Mouse (Mus musculus): ENCODE data around the gene Reg3a.
A peak's percentile ranks its signal among the peaks of the same experiment; 100 is the strongest.
"Not testable (repeated sequence)": the region's sequence is repeated elsewhere in the genome, so short reads cannot be mapped to it uniquely, and the experiment has no call there.

The Reg3a gene

DNA sequence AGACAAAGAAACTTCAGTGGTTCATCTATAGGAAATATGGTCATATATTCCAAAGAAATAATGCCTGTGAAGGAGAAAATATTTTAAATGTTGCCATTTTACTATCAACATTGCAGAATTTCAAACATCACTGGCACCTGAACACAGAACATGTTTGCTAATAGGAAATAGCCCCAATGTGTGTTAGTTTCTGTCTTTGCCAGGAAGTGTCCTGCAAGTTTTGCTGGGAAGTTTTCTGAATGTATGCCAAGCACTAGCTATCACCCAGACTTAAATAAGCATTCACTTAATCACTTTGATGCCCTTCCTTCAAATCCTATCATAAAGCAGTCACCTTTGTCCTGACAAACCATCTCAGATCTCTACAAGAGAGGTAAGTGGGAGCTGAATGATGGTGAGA lies at the start of gene Reg3a:
Reg3a (plus strand) TSS at position 301 of the 400 bp plus-strand sequence.
- DNase-seq (ENCODE audit: low spot score in 2 of 2): no peak

DNA sequence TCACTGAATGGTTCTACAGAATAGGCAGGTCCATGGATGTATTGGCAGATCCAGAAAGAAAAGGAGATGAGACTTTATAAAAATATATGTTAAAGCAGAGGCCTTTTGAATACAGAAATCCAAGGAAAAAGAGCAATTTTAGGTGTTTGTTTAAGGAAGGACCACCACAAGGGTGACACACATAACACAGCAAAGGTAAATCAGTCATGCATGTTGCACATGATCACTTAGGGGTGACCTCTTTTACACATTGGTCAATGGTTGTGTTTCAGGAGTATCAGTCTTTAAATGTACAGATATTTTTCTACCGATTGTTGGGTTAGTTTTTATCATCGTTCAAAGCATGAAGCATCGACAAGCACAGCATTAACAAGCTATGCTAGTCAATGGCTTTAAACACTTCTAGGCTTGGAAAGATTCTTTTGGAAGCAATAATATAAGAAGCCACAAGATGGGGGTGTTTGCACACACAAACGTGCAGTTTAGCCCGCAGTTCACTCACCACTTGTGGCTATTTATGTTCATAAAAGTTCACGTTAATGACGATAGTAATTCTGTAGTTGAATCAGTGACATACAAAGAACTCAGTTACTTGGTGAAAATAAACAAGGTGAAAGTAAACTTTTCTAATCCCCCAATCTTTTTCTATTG lies 48.5 kb upstream of the Reg3a start:
- no peak for DNase-seq (ENCODE audit: low spot score in 2 of 2)

DNA sequence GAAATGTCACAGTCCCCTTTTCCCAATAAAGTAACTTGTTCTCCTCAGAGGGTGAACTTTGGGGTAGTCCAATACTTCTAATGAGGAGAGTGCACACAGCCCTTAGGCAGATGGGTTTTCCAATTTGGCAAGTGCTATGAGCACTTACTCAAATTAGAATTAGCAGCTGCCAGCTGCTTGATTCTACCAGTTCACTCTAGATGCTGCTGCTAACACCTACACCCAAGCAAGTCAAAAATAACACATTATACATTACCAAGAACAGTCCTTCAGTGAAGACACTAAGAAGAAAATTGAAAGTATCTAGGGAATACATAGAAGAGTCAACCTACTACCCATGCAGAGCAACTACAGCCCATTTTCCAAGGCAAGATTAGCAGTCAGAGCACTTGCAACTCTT lies 40.2 kb upstream of the Reg3a start:
- DNase-seq (ENCODE audit: low spot score in 2 of 2): peak; percentile 7 to 44

DNA sequence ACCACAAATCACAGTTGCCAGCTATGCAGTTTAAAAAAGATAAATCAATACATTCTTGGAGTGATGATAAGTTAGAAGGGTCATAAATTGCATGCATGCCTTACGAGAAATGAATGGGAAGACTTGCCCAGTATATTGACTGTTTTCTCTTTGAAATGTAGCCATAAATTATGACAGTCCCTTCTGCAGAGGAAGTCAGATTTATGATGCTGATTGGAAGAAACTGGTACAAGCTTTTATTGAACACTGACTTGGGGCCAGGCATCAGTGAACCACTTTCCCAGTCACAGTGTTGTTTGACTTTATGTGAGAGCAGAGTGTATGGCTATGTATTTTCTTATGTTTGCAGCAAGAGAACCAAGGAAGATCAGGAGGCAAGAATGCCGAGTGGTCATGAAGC lies 38.8 kb upstream of the Reg3a start:
- DNase-seq (ENCODE audit: low spot score in 2 of 2): no peak

DNA sequence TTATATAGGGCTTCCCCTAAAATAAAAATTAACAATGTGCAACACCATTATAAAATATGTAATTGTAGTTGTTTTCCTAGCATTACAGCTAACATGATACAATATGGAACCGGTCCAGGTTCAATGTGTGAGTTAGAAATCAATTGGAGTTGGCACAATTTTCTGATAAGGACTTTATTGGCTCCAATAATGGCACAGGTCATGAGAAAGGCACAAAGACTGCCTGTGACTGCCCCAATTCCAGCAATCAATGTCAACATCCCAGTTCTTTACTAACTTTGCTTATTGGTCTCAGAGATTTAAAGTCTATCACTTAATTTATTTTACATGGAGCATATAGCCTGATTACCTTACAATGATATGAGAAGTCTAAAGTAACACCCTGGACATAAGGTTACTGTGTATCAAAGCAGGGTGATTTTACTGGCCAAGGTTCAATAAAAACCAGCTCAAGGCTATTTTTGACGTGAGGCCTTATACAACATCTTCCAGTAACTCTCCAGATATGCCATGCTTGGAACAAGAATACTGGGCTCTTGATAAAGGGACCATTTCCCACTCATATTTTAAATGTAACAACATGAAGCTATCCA lies 18.4 kb upstream of the Reg3a start:
- no peak for DNase-seq (ENCODE audit: low spot score in 2 of 2)

DNA sequence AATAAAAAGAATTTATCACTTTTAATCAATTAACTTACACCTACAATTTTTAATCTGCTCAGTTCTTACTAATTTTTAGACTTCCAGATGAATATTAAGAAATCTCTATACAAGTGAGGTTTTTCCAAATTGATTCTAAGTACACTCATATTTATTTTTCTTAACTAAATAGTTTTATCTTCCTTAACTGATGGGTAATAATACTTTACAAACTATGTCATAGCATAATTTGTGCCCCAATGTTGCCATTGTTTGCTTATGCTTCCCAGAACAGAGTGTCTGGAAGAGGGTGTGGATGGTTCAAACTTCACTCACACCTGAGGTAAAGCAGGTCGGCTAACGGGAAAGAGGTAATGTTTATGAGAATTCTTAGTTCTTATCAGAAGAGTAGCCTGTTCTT lies 10.2 kb upstream of the Reg3a start, which contains the start of gene Reg3b:
Reg3b (plus strand) TSS at position 301 of the 400 bp plus-strand sequence.
- no peak for DNase-seq (ENCODE audit: low spot score in 2 of 2)

DNA sequence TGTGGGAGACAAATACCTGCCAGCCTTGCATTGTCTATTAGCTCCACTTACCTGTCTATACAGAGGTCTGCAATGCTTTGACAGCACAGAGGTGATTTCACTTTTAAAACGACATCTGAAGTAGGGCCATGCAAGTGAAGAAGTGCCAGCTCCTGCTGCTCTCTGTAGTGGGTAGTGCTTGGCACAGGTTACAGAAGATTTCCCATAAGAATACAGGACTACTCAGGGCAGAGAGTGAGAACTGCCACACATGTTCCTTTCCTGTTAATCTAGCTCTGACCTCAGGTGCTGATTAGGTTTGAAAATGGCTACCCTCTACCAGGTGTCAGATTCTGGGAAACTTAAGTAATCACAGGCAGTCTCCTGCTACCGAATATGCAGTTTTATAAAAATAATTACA lies 1.7 kb upstream of the Reg3a start, which contains the start of gene Reg3d:
Reg3d (minus strand) TSS at position 101 of the 400 bp plus-strand sequence.
- no peak for DNase-seq (ENCODE audit: low spot score in 2 of 2)

DNA sequence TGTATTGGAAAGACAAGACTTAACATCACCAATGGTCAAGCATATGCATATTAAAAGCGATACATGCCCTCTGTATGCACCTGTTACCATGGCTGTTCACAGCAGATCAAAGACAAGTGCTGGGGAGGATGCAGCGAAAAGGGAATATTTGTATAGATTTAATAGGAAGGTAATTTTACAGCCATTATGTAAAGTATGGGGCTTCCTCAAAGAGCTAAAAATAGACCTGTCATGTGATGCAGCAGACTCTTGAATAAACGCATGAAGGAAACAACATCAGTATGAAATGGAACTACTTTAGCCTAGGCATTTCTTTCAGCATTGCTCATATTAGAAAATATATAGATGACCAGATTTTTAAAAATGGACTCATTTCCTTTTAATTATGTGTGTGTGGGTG lies 5.1 kb downstream of the Reg3a start:
- no peak for DNase-seq (ENCODE audit: low spot score in 2 of 2)

DNA sequence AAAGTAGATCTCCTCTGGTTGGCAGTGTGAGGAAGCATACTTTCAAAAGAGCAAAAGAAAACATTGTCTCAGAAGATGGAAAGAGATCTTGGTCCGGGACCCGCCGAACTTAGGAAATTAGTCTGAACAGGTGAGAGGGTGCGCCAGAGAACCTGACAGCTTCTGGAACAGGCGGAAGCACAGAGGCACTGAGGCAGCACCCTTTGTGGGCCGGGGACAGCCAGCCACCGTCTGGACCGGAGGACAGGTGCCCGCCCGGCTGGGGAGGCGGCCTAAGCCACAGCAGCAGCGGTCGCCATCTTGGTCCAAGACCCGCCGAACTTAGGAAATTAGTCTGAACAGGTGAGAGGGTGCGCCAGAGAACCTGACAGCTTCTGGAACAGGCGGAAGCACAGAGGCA lies 14.8 kb downstream of the Reg3a start, which contains the start of gene Reg2:
Reg2 (plus strand) TSS at position 301 of the 400 bp plus-strand sequence.
- DNase-seq (ENCODE audit: low spot score in 2 of 2): not testable (repeated sequence)

DNA sequence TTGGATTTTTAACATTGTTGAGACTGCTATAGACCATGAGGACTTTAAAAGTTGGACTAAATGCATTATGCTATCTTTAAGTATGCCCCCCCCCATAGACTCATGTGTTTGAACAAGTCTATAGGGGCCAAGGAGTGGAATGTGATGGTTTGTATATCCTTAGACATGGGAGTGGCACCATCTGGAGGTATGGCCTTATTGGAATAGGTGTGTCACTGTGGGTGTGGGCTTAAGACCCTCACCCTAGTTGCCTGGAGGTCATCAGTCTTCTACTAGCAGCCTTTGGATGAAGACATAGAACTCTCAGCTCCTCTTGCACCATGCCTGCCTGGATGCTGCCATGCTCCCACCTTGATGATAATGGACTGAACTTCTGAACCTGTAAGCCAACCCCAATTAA lies 41.9 kb downstream of the Reg3a start, which contains the start of gene Reg1:
Reg1 (plus strand) TSS at position 301 of the 400 bp plus-strand sequence.
- not testable (repeated sequence) for DNase-seq (ENCODE audit: low spot score in 2 of 2)

DNA sequence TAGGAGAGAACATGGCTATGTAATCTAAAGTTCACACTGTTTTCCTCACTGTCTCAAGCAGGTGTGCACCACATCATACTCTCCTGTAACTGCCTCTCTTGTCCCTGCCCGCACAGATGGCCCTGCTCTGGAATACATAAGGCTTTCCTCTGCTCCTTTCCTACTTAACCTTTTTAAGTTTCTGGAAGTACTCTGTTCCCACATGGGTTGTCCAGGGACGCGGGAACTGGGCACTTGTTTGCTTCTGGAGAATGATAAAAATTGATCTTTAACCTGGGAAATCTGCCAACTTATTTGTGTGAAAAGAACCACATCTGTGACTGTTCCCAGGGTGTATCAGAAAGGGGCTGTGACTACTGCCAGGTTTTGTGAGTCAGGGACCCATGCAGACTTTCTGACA lies 45.0 kb downstream of the Reg3a start:
- DNase-seq (ENCODE audit: low spot score in 2 of 2): no peak
